Mouse (Mus musculus) myocyte (in vitro differentiated cells): Measurements from ENCODE around the gene Iqsec2.

ENCODE experiments used
- CEBPB ChIP-seq: IDR thresholded peaks from 2 replicates; pipeline ENCODE4 v1.6.1; 2011; ENCODE audit warnings: mild to moderate bottlenecking, moderate library complexity; ENCODE audit not compliant: poor library complexity, insufficient read depth, severe bottlenecking
- E2F4 ChIP-seq: IDR thresholded peaks from one replicate; pipeline ENCODE4 v1.6.1; 2011; ENCODE audit warnings: mild to moderate bottlenecking, control low read depth, moderate library complexity; ENCODE audit not compliant: insufficient read depth
- MAX ChIP-seq: IDR thresholded peaks from one replicate; pipeline ENCODE4 v1.6.1; 2011; ENCODE audit warnings: low read depth, mild to moderate bottlenecking, control low read depth
- MYOD1 ChIP-seq, 3 experiments: IDR thresholded peaks; one replicate each; pipeline ENCODE4 v1.6.1; 2011; ENCODE audit warnings: control low read depth in 2 of 3, low read depth in 2 of 3, mild to moderate bottlenecking in 2 of 3, moderate library complexity in 1 of 3; ENCODE audit not compliant: insufficient read length in 2 of 3, control insufficient read depth in 1 of 3
- POLR2A ChIP-seq: IDR thresholded peaks from one replicate; pipeline ENCODE4 v1.6.1; 2011; ENCODE audit warnings: low read depth, mild to moderate bottlenecking, control low read depth, moderate library complexity; ENCODE audit not compliant: insufficient read length
- POLR2AphosphoS2 ChIP-seq: IDR thresholded peaks from one replicate; pipeline ENCODE4 v1.6.1; 2011; ENCODE audit warnings: low read depth, control low read depth; ENCODE audit not compliant: insufficient read length
- REST ChIP-seq: IDR thresholded peaks from one replicate; pipeline ENCODE4 v1.6.1; 2011; ENCODE audit warnings: mild to moderate bottlenecking, control low read depth, moderate library complexity; ENCODE audit not compliant: insufficient read depth, insufficient read length
- TCF12 ChIP-seq: IDR thresholded peaks from one replicate; pipeline ENCODE4 v1.6.1; 2011; ENCODE audit warnings: mild to moderate bottlenecking, control low read depth; ENCODE audit not compliant: poor library complexity, insufficient read depth, severe bottlenecking
- TCF3 ChIP-seq: IDR thresholded peaks from one replicate; pipeline ENCODE4 v1.6.1; 2011; ENCODE audit warnings: low read depth, control low read depth; ENCODE audit not compliant: insufficient read length
- USF1 ChIP-seq: IDR thresholded peaks from one replicate; pipeline ENCODE4 v1.6.1; 2011; ENCODE audit warnings: low read depth, mild to moderate bottlenecking, control low read depth, moderate library complexity

- TF ChIP-seq USF1 (no peak), MAX (no peak), TCF12 (no peak), POLR2AphosphoS2 (no peak), E2F4 (no peak), POLR2A (no peak), TCF3 (no peak), REST (no peak), CEBPB (no peak), MYOD1 (IDR thresholded peaks at IDR 0.05; ENCODE audit: control insufficient read depth in 1 of 3, insufficient read length in 2 of 3, low read depth in 2 of 3) (no peak)
Measured at GRCm38 (mm10) chrX:152205486-152205885, 61.4 kb downstream of the Iqsec2 start.
